Mouse (Mus musculus): Measurements from ENCODE around the gene Sh3bgrl3. TPM values are rescaled to one million over a fixed set of nuclear protein-coding genes. Genes with fewer than 3 reads are reported as not detected.

Sh3bgrl3 gene
- 100 to 1,000 TPM; 465 to 526 TPM for total RNA-seq (2023)

GRCm38 (mm10) chr4:134128221-134128982, at the start of gene Sh3bgrl3:
TSS of gene Sh3bgrl3 (minus strand) at chr4:134128789.

GRCm38 (mm10) chr4:134101979-134102741, 26.4 kb downstream of the Sh3bgrl3 start, which contains the start of gene Ubxn11:
TSS of gene Ubxn11 (plus strand) at chr4:134102570.

GRCm38 (mm10) chr4:134094923-134095547, 33.6 kb downstream of the Sh3bgrl3 start, which contains the start of gene Cd52:
TSS of gene Cd52 (minus strand) at chr4:134095082.

Other genes starting within 250 kb of the Sh3bgrl3 start
- 100 to 1,000 TPM; 127 to 137 TPM for gene Rps6ka1, start 241.0 kb downstream of the Sh3bgrl3 start, total RNA-seq (2023)
- gene Hmgn2, start 160.1 kb downstream of the Sh3bgrl3 start, total RNA-seq (2023): 100 to 1,000 TPM; 275 to 285 TPM
- 10 to 100 TPM; 28.0 to 36.4 TPM for gene Dhdds, start 127.9 kb downstream of the Sh3bgrl3 start, total RNA-seq (2023)
- not detected for gene Lin28a, start 109.9 kb downstream of the Sh3bgrl3 start, total RNA-seq (2023)
- gene Zfp683, start 75.0 kb downstream of the Sh3bgrl3 start, total RNA-seq (2023): 10 to 100 TPM in 1 of 2 experiments, 1 to 10 TPM in 1; 8.6 to 12.7 TPM
- 10 to 100 TPM; 13.0 to 13.2 TPM for gene Crybg2, start 68.0 kb downstream of the Sh3bgrl3 start, total RNA-seq (2023)
- gene Cd52, start 33.7 kb downstream of the Sh3bgrl3 start, total RNA-seq (2023): 1,000 to 10,000 TPM; 1,087 to 1,227 TPM
- gene Ubxn11, start 26.2 kb downstream of the Sh3bgrl3 start, total RNA-seq (2023): 100 to 1,000 TPM; 137 TPM
- gene Cep85, start 58.3 kb upstream of the Sh3bgrl3 start, total RNA-seq (2023): 10 to 100 TPM; 30.8 to 34.0 TPM
- not detected for gene Gm7534, start 74.2 kb upstream of the Sh3bgrl3 start, total RNA-seq (2023)
- not detected for gene Catsper4, start 98.6 kb upstream of the Sh3bgrl3 start, total RNA-seq (2023)
- gene Cnksr1, start 109.6 kb upstream of the Sh3bgrl3 start, total RNA-seq (2023): 1 to 10 TPM in 1 of 2 experiments, under 1 TPM in 1; 0.24 to 1.1 TPM
- not detected for gene E130218I03Rik, start 114.9 kb upstream of the Sh3bgrl3 start, total RNA-seq (2023)
- gene Zfp593, start 116.8 kb upstream of the Sh3bgrl3 start, total RNA-seq (2023): 10 to 100 TPM; 23.5 to 25.1 TPM
- not detected for gene Gm30191, start 118.1 kb upstream of the Sh3bgrl3 start, total RNA-seq (2023)
- not detected for gene Grrp1, start 125.3 kb upstream of the Sh3bgrl3 start, total RNA-seq (2023)
- 10 to 100 TPM; 13.4 to 15.6 TPM for gene Pdik1l, start 159.1 kb upstream of the Sh3bgrl3 start, total RNA-seq (2023)
- not detected for gene Trim63, start 186.3 kb upstream of the Sh3bgrl3 start, total RNA-seq (2023)
- not detected for gene Slc30a2, start 214.4 kb upstream of the Sh3bgrl3 start, total RNA-seq (2023)

Data from T-cell, adult 66 days (primary cell).